Mouse (Mus musculus): ENCODE results near the gene Prss36.
"Not testable (repeated sequence)": the region's sequence is repeated elsewhere in the genome, so short reads cannot be mapped to it uniquely, and the experiment has no call there.

Prss36 gene

GRCm38 (mm10) chr7:127903971-127904796, 42.3 kb downstream of the Prss36 start, which contains the start of gene Bckdk:
TSS of gene Bckdk (plus strand) at chr7:127904082.
- DNase-seq (ENCODE audit: low spot score in 2 of 2): peak; percentile 87 to 92

GRCm38 (mm10) chr7:127901772-127902171, 44.8 kb downstream of the Prss36 start:
- no peak for DNase-seq (ENCODE audit: low spot score in 2 of 2)

- DNase-seq (ENCODE audit: low spot score in 2 of 2): no peak
Observed at GRCm38 (mm10) chr7:127899997-127900396, 46.5 kb downstream of the Prss36 start.

- no peak for DNase-seq (ENCODE audit: low spot score in 2 of 2)
Observed at GRCm38 (mm10) chr7:127898179-127898956, 48.2 kb downstream of the Prss36 start.

- DNase-seq (ENCODE audit: low spot score in 2 of 2): no peak
Observed at GRCm38 (mm10) chr7:127897542-127897941, 49.0 kb downstream of the Prss36 start.

GRCm38 (mm10) chr7:127896384-127896783, 50.1 kb downstream of the Prss36 start:
- peak in 1 of 2 experiments; percentile 64 for DNase-seq (ENCODE audit: low spot score in 2 of 2)

- not testable (repeated sequence) for DNase-seq (ENCODE audit: low spot score in 2 of 2)
Observed at GRCm38 (mm10) chr7:127895891-127896290, 50.6 kb downstream of the Prss36 start.

- DNase-seq (ENCODE audit: low spot score in 2 of 2): peak; percentile 96 to 97
Observed at GRCm38 (mm10) chr7:127895442-127895841, 51.1 kb downstream of the Prss36 start, which contains the start of the genes Gm21974 and Vkorc1. TSS of gene Gm21974 (minus strand) at chr7:127895454. TSS of gene Vkorc1 (minus strand) at chr7:127895617.

- no peak for DNase-seq (ENCODE audit: low spot score in 2 of 2)
Observed at GRCm38 (mm10) chr7:127894480-127894879, 52.0 kb downstream of the Prss36 start.

- no peak for DNase-seq (ENCODE audit: low spot score in 2 of 2)
Observed at GRCm38 (mm10) chr7:127890798-127891197, 55.7 kb downstream of the Prss36 start, which contains the start of gene Prss53. TSS of gene Prss53 (minus strand) at chr7:127890970.

- DNase-seq (ENCODE audit: low spot score in 2 of 2): no peak
Observed at GRCm38 (mm10) chr7:127888821-127889220, 57.7 kb downstream of the Prss36 start.

- DNase-seq (ENCODE audit: low spot score in 2 of 2): no peak
Observed at GRCm38 (mm10) chr7:127887781-127888180, 58.7 kb downstream of the Prss36 start.

- DNase-seq (ENCODE audit: low spot score in 2 of 2): no peak
Observed at GRCm38 (mm10) chr7:127887191-127887590, 59.3 kb downstream of the Prss36 start.

GRCm38 (mm10) chr7:127886551-127886950, 60.0 kb downstream of the Prss36 start:
- no peak for DNase-seq (ENCODE audit: low spot score in 2 of 2)

GRCm38 (mm10) chr7:127885951-127886350, 60.6 kb downstream of the Prss36 start:
- no peak for DNase-seq (ENCODE audit: low spot score in 2 of 2)
